Mouse (Mus musculus): ENCODE data around the gene Drd2.

DNA sequence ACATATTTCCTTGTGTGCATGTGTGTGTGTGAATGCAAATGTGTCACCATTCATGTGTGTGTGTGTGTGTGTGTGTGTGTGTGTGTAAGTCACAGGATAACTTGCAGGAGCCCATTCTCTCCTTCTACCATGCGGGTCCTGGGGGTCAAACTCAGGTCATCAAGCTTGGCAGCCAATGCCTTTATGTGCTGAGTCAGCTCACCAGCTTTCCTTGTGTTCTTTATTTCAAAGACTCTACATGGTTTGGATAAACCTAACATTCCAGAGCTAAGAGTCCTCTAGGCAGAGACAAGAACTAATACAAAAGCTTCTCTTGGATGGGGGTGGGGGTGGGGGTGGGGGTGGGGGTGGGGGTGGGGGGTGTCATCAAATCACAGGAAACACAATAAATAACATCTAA, 85.2 kb downstream of the Drd2 start:
- TF ChIP-seq CTCF (IDR thresholded peaks at IDR 0.05) (no peak), EP300 (IDR thresholded peaks at IDR 0.05) (no peak)

Data from lung, postnatal 0 days (tissue).